Mouse (Mus musculus): ENCODE measurements around the gene Sema6c.
"Not testable (repeated sequence)": the region's sequence is repeated elsewhere in the genome, so short reads cannot be mapped to it uniquely, and the experiment has no call there.

Gene Sema6c

GRCm38 (mm10) chr3:95181841-95182240, 21.6 kb downstream of the Sema6c start:
- in situ Hi-C loops (cut with MboI, MseI), result no loop called here

- in situ Hi-C loops (cut with MboI, MseI), result no loop called here
Observed at GRCm38 (mm10) chr3:95184796-95185577, 24.7 kb downstream of the Sema6c start.

- in situ Hi-C loops (cut with MboI, MseI), result no loop called here
Observed at GRCm38 (mm10) chr3:95186100-95186499, 25.8 kb downstream of the Sema6c start.

GRCm38 (mm10) chr3:95186888-95187287, 26.6 kb downstream of the Sema6c start:
- in situ Hi-C loops (cut with MboI, MseI), result no loop called here

GRCm38 (mm10) chr3:95194721-95195135, 34.5 kb downstream of the Sema6c start:
- in situ Hi-C loops (cut with MboI, MseI), result no loop called here

GRCm38 (mm10) chr3:95195772-95196171, 35.5 kb downstream of the Sema6c start:
- in situ Hi-C loops (cut with MboI, MseI), result no loop called here

- in situ Hi-C loops (cut with MboI, MseI), result no loop called here
Observed at GRCm38 (mm10) chr3:95199101-95199500, 38.8 kb downstream of the Sema6c start.

- in situ Hi-C loops (cut with MboI, MseI), result no loop called here
Observed at GRCm38 (mm10) chr3:95200132-95200531, 39.9 kb downstream of the Sema6c start.

GRCm38 (mm10) chr3:95200562-95200961, 40.3 kb downstream of the Sema6c start:
- in situ Hi-C loops (cut with MboI, MseI), result no loop called here

GRCm38 (mm10) chr3:95203880-95204279, 43.6 kb downstream of the Sema6c start:
- in situ Hi-C loops (cut with MboI, MseI), result no loop called here

GRCm38 (mm10) chr3:95208286-95208685, 48.0 kb downstream of the Sema6c start:
- in situ Hi-C loops (cut with MboI, MseI), result no loop called here

- in situ Hi-C loops (cut with MboI, MseI), result no loop called here
Observed at GRCm38 (mm10) chr3:95210585-95210984, 50.3 kb downstream of the Sema6c start.

GRCm38 (mm10) chr3:95212889-95213608, 52.8 kb downstream of the Sema6c start:
- in situ Hi-C loops (cut with MboI, MseI), result not testable (repeated sequence)

- in situ Hi-C loops (cut with MboI, MseI), result no loop called here
Observed at GRCm38 (mm10) chr3:95213609-95213975, 53.3 kb downstream of the Sema6c start.

- in situ Hi-C loops (cut with MboI, MseI), result no loop called here
Observed at GRCm38 (mm10) chr3:95216655-95217254, 56.5 kb downstream of the Sema6c start.

- in situ Hi-C loops (cut with MboI, MseI), result no loop called here
Observed at GRCm38 (mm10) chr3:95217255-95218134, 57.2 kb downstream of the Sema6c start, which contains the start of gene Gabpb2. Gene Gabpb2 (minus strand): TSS chr3:95217916.

GRCm38 (mm10) chr3:95218466-95219137, 58.3 kb downstream of the Sema6c start:
- in situ Hi-C loops (cut with MboI, MseI), result no loop called here

- in situ Hi-C loops (cut with MboI, MseI), result no loop called here
Observed at GRCm38 (mm10) chr3:95223041-95223440, 62.8 kb downstream of the Sema6c start.
